Mouse (Mus musculus) CH12F3 (cell line): ENCODE data around the gene Arhgap45.

Experiments used
- in situ Hi-C: fragments of 300-500 bp; cut with MboI; formaldehyde crosslinking; loops from 2 replicates; pipeline ENCODE4 v1.14.3; 2020; ENCODE audit warnings: low sequenced_read_pairs

Gene Arhgap45

DNA sequence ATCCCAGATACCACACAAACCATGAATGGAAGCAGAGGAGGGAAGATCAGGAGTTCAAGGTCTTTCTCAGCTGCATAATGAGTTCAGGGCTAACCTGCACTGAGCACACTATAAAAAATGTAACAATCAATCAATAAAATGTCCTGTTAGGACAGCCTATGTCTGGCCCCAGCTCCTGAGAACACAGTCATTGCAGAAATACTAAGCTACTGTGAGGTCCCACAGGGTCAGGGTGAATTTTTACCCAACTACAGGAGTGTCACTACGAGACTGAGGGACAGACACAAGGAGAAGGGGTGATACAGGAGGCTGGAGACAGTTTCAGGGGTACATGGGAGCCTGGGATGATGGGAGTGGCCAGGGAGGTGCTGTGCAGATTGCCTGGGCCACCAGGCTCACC is 61.9 kb downstream of the Arhgap45 start:
- in situ Hi-C loops, result no loop called here

GRCm38 (mm10) chr10:80080396-80081070 is 64.1 kb downstream of the Arhgap45 start:
- in situ Hi-C loops, result no loop called here
